Mouse (Mus musculus): ENCODE data around the gene Slc12a8.

Slc12a8 gene

DNA sequence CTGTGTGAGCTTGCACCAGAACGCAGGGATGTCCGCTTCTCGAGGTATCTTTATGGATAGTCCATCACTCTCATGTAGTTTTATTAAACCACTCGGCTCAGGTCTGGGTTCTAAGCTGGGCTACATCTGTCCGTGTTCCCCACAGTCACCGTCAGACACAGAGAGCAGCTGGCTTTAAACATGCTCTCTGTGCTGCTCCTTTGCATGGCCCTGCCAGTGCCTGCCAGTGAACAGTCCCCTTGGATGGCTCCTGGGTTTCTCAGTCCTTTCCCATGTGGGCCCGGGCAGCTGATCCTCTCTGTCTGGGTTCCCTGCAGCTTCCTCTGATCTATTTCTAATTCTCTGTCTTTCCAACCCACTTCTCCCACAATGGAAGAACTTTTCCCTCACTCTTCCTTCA is 93.3 kb downstream of the Slc12a8 start:
- no peak for DNase-seq (ENCODE audit: low read depth in 2 of 2, low spot score in 2 of 2)

- no peak for DNase-seq (ENCODE audit: low read depth in 2 of 2, low spot score in 2 of 2)
These were observed 94.2 kb downstream of the Slc12a8 start for GRCm38 (mm10) chr16:33611291-33611690.

GRCm38 (mm10) chr16:33612056-33612770 is 95.1 kb downstream of the Slc12a8 start:
- DNase-seq (ENCODE audit: low read depth in 2 of 2, low spot score in 2 of 2) = no peak

DNA sequence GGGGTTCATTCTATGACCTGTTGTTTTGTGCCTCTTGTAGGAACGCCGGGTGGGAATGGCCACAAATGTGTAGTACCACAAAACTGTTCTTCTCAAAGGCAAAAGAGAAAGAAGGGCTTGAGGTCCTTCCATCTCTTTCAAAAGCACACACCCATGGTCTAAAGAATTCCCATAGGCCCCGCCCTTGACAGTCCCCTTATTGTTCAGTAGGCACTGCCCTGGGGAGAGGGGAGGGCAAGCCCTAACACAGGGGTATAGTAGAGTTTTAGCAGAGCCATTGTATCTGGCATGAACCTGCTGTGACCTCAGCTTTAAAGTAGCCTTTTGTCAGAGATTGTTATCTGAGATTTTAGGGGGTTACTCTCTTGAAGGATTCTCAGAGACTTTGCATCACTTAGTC is 98.9 kb downstream of the Slc12a8 start:
- no peak for DNase-seq (ENCODE audit: low read depth in 2 of 2, low spot score in 2 of 2)

DNA sequence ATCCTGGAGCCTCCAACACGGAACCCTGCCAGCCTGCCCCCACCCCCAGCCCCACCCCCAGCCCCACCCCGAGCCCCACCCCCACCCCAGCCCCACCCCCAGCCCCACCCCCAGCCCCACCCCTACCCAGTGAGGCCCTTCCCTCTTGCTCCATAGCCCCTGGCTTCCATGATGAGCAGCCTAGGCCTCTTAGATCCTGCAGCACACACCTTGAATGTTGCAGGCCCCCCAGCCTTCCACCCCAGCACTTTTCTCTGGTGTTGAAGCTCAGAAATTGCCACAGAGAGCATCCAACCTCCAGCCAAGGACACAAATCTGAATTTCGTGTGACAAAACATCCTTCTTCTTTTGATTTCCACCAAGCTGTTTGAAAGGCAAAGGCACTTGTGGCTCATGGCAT is 104.7 kb downstream of the Slc12a8 start:
- DNase-seq (ENCODE audit: low read depth in 2 of 2, low spot score in 2 of 2) = no peak

- no peak for DNase-seq (ENCODE audit: low read depth in 2 of 2, low spot score in 2 of 2)
These were observed 107.5 kb downstream of the Slc12a8 start for GRCm38 (mm10) chr16:33624586-33624985.

GRCm38 (mm10) chr16:33629539-33629938 is 112.4 kb downstream of the Slc12a8 start:
- no peak for DNase-seq (ENCODE audit: low read depth in 2 of 2, low spot score in 2 of 2)

- DNase-seq (ENCODE audit: low read depth in 2 of 2, low spot score in 2 of 2) = no peak
These were observed 118.9 kb downstream of the Slc12a8 start for GRCm38 (mm10) chr16:33635836-33636595.

DNA sequence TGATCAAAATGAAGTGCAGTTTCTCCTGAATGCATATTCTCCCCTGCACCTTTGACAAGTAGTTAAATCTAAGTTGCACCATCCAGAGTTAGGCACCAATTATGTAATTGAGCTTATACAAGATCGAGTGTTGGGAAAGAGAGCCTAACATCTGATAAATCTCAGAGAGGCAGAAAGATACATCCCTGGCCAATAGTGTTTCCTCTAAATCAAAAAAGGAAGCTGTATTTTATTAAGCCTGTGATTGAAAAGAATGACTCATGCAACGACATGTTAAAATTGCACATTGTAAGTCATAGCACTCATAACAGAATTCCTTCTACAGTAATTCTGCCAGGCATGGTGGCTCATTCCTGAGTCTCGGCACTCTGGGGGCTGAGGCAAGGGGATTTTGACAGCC is 124.7 kb downstream of the Slc12a8 start:
- DNase-seq (ENCODE audit: low read depth in 2 of 2, low spot score in 2 of 2) = no peak

GRCm38 (mm10) chr16:33653116-33653515 is 136.0 kb downstream of the Slc12a8 start:
- DNase-seq (ENCODE audit: low read depth in 2 of 2, low spot score in 2 of 2) = no peak

DNA sequence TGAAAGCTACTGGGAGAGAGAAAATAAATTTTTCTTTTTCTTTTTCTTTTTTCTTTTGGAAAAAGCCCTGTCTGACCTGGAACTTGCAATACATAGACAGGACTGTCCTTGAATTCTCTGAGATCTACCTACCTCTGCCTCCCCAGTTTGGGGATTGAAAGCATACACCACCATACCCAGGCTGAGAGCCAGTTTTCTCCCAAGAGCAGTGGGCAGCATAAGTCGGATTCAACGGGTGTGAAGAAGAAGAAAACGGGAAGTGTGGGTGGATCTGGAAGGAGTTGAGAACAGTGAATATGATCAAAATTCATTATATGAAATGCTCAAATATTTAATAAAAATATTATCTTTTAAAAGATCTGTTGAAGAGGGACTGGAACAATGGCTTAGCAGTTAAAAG is 138.3 kb downstream of the Slc12a8 start:
- no peak for DNase-seq (ENCODE audit: low read depth in 2 of 2, low spot score in 2 of 2)

GRCm38 (mm10) chr16:33657191-33657590 is 140.1 kb downstream of the Slc12a8 start:
- DNase-seq (ENCODE audit: low read depth in 2 of 2, low spot score in 2 of 2) = no peak

- no peak for DNase-seq (ENCODE audit: low read depth in 2 of 2, low spot score in 2 of 2)
These were observed 141.0 kb downstream of the Slc12a8 start for GRCm38 (mm10) chr16:33658121-33658520.

DNA sequence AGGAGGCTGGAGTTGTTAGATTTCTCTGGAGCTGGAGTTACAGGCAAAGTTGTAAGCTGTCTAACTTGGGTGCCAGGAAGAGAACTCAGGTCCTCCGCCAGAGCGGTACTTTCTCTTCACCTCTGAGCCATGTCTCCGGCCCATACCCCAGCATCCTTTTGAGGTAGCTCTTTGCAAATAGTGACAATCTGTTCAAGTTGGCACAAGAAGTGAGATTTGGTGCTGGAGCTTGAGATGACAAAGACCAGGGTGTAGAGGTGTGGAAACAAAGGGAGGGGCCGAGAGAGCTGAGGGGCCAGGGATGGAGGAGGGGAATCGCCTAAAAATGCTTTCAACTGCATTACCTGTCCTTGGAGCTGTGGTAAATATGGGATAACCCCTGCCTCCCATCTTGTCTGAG is 142.4 kb downstream of the Slc12a8 start:
- no peak for DNase-seq (ENCODE audit: low read depth in 2 of 2, low spot score in 2 of 2)

DNA sequence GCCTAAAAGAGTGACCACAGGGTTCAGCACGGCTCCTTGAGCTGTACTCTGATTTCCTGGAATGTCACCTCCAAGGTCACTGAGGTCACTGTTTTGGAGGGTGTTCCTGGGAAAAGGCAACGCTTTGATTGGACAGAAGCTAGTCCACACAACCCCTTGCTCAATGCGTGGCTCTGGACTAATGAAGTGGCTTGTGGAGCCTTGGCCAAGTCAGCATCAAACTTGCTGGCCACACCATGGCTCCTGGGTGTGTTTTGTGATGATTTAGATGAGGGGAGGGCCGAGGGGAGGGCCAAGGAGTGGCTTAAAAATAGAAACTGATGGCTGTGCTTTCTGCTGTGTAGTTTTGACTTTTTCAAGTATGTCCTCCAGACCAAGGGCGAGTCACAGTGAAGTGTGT is 143.0 kb downstream of the Slc12a8 start:
- DNase-seq (ENCODE audit: low read depth in 2 of 2, low spot score in 2 of 2) = no peak

DNA sequence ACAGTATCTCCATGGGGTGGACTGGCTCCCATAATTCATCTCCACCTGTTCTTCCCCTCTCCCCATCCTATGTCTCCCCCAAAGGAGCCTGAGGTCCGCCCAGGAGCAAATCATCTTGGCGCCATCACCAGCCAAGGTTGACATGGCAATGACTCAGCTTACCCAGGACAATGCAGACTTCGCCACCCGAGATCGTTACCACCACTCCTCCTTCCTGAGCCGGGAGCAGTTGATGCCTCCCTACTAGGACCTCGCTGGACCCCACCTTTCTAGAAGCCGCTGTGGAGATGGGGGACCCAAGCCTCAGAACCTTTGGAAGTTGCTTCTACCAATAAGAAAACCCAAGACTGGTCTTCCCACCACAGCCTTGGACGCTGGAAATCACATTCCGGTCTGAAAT is 145.7 kb downstream of the Slc12a8 start:
- DNase-seq (ENCODE audit: low read depth in 2 of 2, low spot score in 2 of 2) = no peak

- no peak for DNase-seq (ENCODE audit: low read depth in 2 of 2, low spot score in 2 of 2)
These were observed 149.1 kb downstream of the Slc12a8 start for GRCm38 (mm10) chr16:33666226-33666625.

GRCm38 (mm10) chr16:33666985-33667538 is 149.9 kb downstream of the Slc12a8 start:
- DNase-seq (ENCODE audit: low read depth in 2 of 2, low spot score in 2 of 2) = no peak

GRCm38 (mm10) chr16:33668448-33668847 is 151.3 kb downstream of the Slc12a8 start:
- no peak for DNase-seq (ENCODE audit: low read depth in 2 of 2, low spot score in 2 of 2)

DNA sequence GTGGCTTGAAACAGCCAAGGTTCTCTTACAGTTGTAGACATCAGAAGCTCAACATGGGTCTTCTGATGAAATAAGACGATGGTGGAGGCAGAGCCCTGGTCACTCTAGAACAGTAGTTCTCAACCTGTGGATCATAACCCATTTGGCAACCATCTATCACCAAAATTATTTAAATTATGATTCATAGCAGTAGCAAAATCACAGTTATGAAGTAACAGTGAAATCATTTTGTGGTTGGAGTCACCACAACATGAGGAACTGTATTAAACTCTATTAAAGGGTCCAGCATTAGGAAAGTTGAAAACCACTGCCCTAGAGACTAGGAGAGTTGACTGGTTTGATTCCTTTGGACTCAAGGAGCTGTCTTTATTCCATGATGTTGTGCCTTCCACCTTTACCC is 151.9 kb downstream of the Slc12a8 start:
- no peak for DNase-seq (ENCODE audit: low read depth in 2 of 2, low spot score in 2 of 2)

DNA sequence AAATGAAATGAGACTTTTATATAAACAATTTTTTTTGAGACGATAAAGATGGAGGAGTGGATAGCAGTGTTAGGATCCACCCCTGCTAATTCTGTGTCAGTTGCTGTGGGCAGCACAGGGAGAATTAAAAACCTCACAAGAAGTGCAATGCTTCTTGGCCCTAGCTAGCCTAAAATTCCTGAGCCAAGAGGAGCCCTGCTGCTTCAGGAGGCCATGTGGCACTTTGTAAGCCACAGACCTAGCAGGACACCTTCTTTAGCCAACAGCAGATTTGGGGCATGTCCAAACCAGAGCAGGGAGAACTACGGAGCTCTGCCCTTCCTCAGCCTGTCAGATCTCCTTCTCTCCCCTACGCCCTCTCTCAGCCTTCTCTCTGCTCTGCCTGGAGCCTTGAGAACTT is 153.2 kb downstream of the Slc12a8 start:
- DNase-seq (ENCODE audit: low read depth in 2 of 2, low spot score in 2 of 2) = no peak

DNA sequence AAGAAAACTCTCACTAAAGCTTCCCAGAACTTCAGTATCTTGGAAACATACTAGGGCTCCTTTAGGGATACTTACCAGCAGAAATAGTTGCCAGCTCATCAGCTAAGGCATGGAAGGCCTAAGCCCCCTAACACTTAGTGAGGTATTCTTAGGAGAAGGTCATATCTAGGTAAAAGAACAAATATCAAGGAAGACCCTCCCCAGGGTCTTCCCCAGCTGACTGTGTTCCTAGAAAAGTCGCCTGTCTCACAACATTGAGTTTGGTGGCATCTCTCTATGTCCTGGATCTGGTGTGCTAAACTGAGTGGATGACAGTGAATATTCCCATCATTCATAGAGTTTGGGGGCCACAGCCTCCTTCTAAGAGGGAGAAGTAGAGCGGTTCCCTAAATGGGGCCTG is 153.8 kb downstream of the Slc12a8 start:
- DNase-seq (ENCODE audit: low read depth in 2 of 2, low spot score in 2 of 2) = no peak

Measured in CD8-positive naive resting alpha-beta T cell, adult 2 months (primary cell).